Mouse (Mus musculus): ENCODE data around the gene Epn2. TPM values are rescaled to one million over a fixed set of nuclear protein-coding genes. Genes with fewer than 3 reads are reported as not detected.

Gene Epn2
- polyA plus RNA-seq, 1 experiment from 2014 or later: 56.5 TPM

DNA sequence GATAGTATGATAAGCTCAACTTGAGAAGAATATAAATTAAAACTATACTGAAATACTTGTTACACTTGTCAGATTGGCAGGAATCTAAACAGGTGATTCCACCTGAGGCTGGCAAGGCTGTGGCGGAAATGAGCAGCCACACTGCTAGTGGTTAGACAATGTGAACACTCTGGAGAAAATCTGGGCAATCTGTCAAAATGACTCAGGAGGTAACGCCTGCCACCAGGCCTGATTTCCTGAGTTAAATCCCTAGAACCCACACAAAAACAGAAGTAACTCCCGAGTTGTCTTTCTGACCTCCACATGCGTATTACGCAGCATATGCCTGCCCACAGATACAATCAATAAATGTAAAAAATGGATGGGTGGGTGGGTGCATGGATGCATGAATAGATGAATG is 17.1 kb downstream of the Epn2 start:
- no peak for ATAC-seq (ENCODE audit: low read depth)

GRCm38 (mm10) chr11:61559572-61559971 is 19.9 kb downstream of the Epn2 start:
- H3K27me3 ChIP-seq: no peaks in the 10 kb centered on the region
- H3K36me3 ChIP-seq: no peaks in the 10 kb centered on the region
- ATAC-seq (ENCODE audit: low read depth): no peak
- H3K27ac ChIP-seq (replicated peaks): no peak overlapping the region
- peaks cover 10% of the 10 kb centered on the region; the same call in 1 of the 2 replicates for H3K4me1 ChIP-seq (replicated peaks)
- H3K9me3 ChIP-seq: no peaks in the 10 kb centered on the region
- WGBS: 86% methylated on average over 5 of the region's 5 CpGs
- no peak overlapping the region for H3K9ac ChIP-seq
- H3K4me3 ChIP-seq: no peak overlapping the region
- H3K4me2 ChIP-seq: no peak overlapping the region

More for the DNA sequence above, 17.1 kb downstream of the Epn2 start:
- Histone ChIP-seq H3K4me3 (no peak overlapping the region), H3K4me1 (replicated peaks) (peaks cover 13% of the 10 kb centered on the region; the same call in 1 of the 2 replicates), H3K36me3 (no peaks in the 10 kb centered on the region), H3K27me3 (no peaks in the 10 kb centered on the region), H3K9ac (no peak overlapping the region), H3K9me3 (no peaks in the 10 kb centered on the region), H3K4me2 (no peak overlapping the region), H3K27ac (replicated peaks) (no peak overlapping the region)
- 76% methylated on average over 5 of the region's 5 CpGs for WGBS

DNA sequence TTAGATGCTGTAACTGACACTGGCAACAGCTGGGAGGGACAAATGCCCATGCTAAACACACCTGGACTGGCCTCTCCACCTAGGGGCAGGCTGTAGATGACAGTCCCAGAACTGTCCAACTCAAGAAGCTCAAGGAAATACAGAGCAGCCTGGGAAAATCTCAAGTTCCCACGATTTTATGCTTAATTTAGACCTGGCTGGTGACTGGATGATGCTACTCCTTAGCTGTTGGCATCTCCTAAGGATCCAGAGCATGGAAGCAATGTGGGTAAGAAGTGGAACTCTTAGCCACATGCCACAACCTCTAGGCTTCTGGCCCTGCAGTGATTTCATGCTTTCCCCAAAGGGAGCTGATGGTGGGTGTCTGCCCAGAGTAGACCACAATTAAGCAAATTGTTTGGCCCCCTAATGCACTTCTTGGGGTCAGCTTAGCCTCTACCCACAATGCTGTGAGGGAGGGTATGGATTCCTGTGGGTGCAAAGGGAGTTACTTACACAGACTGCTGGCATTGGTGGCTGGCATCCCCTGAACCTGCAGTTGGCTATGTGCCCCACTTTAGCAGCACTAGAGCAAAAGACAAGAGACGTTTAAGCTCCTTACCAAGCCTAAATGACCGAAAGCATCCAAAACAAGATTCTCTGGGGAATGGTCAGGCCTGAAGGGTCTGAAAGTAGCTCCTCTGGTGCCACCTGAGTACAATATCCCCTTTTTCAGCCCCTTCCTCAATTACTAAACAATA is 26.3 kb downstream of the Epn2 start:
- ATAC-seq (ENCODE audit: low read depth): no peak
- Histone ChIP-seq H3K9ac (no peak overlapping the region), H3K4me1 (replicated peaks) (peaks cover 16% of the 10 kb centered on the region; the same call in 1 of the 2 replicates), H3K4me3 (no peak overlapping the region), H3K27ac (replicated peaks) (no peak overlapping the region), H3K4me2 (no peak overlapping the region), H3K27me3 (no peaks in the 10 kb centered on the region), H3K36me3 (no peaks in the 10 kb centered on the region), H3K9me3 (no peaks in the 10 kb centered on the region)
- WGBS: 81% methylated on average over 3 of the region's 3 CpGs

DNA sequence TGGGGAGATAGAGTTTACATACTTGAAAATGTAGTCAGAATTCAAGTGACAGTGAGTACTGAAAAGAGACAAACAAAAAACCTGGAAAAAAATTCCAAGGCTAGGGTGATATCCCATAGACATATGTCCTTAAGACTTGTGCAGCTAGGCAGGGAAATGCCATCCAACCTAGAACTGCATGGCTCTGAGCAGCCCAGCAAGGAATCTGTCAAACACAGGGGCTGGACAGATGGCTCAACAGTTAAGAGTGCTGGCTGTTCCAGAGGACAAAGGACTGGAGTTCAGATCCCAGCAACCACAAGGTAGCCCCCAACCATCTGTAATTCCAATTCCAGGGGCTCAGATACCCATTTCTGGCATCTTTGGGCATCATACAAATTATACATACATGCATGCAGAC is 28.9 kb downstream of the Epn2 start:
- Histone ChIP-seq H3K27ac (replicated peaks) (no peak overlapping the region), H3K9me3 (no peaks in the 10 kb centered on the region), H3K4me1 (replicated peaks) (peaks cover 16% of the 10 kb centered on the region; the same call in 1 of the 2 replicates), H3K36me3 (peaks cover 15% of the 10 kb centered on the region), H3K4me2 (no peak overlapping the region), H3K27me3 (no peaks in the 10 kb centered on the region), H3K9ac (no peak overlapping the region), H3K4me3 (no peak overlapping the region)
- ATAC-seq (ENCODE audit: low read depth): no peak

- WGBS: 95% methylated on average over 4 of the region's 4 CpGs
- peaks cover 33% of the 10 kb centered on the region for H3K36me3 ChIP-seq
- no peak overlapping the region for H3K9ac ChIP-seq
- H3K27ac ChIP-seq (replicated peaks): no peak overlapping the region
- no peak overlapping the region for H3K4me2 ChIP-seq
- H3K4me1 ChIP-seq (replicated peaks): peaks cover 5% of the 10 kb centered on the region; the same call in 1 of the 2 replicates
- ATAC-seq (ENCODE audit: low read depth): no peak
- H3K27me3 ChIP-seq: no peaks in the 10 kb centered on the region
- no peaks in the 10 kb centered on the region for H3K9me3 ChIP-seq
- H3K4me3 ChIP-seq: no peak overlapping the region
Measured at GRCm38 (mm10) chr11:61547710-61548109, 31.8 kb downstream of the Epn2 start.

GRCm38 (mm10) chr11:61546452-61546851 is 33.0 kb downstream of the Epn2 start:
- H3K4me2 ChIP-seq: no peak overlapping the region
- no peaks in the 10 kb centered on the region for H3K9me3 ChIP-seq
- H3K27ac ChIP-seq (replicated peaks): no peak overlapping the region
- no peak overlapping the region for H3K4me3 ChIP-seq
- ATAC-seq (ENCODE audit: low read depth): no peak
- no peaks in the 10 kb centered on the region for H3K27me3 ChIP-seq
- peaks cover 33% of the 10 kb centered on the region for H3K36me3 ChIP-seq
- no peak overlapping the region for H3K9ac ChIP-seq
- 92% methylated on average over 10 of the region's 10 CpGs for WGBS
- no peaks in the 10 kb centered on the region for H3K4me1 ChIP-seq (replicated peaks)

DNA sequence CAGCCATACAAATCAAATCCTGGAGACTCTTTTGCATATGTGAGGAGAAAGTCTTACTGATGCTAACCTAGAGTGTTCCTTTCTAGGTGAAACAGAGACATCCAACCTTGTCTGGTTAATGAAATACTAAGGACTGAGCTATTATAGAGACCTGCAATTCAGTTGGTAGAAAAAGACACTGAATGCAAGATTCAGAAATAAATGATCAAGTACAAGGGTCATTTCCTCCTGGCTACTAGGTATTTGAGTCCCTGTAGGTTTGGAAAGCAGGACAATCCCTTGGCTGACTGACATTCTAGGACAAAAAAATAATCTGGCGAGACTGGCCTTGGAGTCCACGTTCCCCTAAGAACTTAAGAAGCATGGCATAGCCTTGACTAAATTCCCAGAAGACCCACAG is 33.9 kb downstream of the Epn2 start:
- no peak for ATAC-seq (ENCODE audit: low read depth)
- Histone ChIP-seq H3K9me3 (no peaks in the 10 kb centered on the region), H3K36me3 (peaks cover 38% of the 10 kb centered on the region), H3K27me3 (no peaks in the 10 kb centered on the region), H3K9ac (no peak overlapping the region), H3K27ac (replicated peaks) (no peak overlapping the region), H3K4me1 (replicated peaks) (no peaks in the 10 kb centered on the region), H3K4me2 (no peak overlapping the region), H3K4me3 (no peak overlapping the region)
- WGBS: 92% methylated on average over 2 of the region's 2 CpGs

DNA sequence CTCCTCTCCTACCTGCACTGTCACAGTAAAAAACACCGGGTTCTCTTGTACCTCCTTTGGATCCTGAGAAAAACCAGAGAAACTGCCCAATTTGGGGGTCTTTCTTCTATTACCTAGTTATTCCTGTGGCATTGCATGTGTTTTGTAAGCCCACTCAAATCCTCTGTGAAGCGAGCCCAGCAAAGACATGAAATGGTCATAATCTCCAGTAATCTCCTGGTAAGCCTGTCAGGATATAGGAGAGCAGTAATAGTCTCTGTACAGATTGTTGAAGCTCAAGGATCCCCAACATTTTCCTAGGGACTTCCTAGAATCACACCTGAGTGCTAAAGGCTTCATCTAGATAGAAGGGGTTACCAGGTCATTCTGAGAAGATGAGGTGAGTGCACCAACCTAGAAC is 38.4 kb downstream of the Epn2 start:
- H3K9me3 ChIP-seq: no peaks in the 10 kb centered on the region
- H3K9ac ChIP-seq: no peak overlapping the region
- no peak for ATAC-seq (ENCODE audit: low read depth)
- H3K4me3 ChIP-seq: no peak overlapping the region
- no peak overlapping the region for H3K27ac ChIP-seq (replicated peaks)
- no peaks in the 10 kb centered on the region for H3K4me1 ChIP-seq (replicated peaks)
- H3K36me3 ChIP-seq: peaks cover 38% of the 10 kb centered on the region
- no peak overlapping the region for H3K4me2 ChIP-seq
- WGBS: 91% methylated on average over 2 of the region's 2 CpGs
- H3K27me3 ChIP-seq: no peaks in the 10 kb centered on the region

GRCm38 (mm10) chr11:61540642-61541041 is 38.8 kb downstream of the Epn2 start:
- Histone ChIP-seq H3K27ac (replicated peaks) (no peak overlapping the region), H3K9me3 (no peaks in the 10 kb centered on the region), H3K4me2 (no peak overlapping the region), H3K4me1 (replicated peaks) (no peaks in the 10 kb centered on the region), H3K36me3 (peaks cover 34% of the 10 kb centered on the region), H3K9ac (no peak overlapping the region), H3K4me3 (no peak overlapping the region), H3K27me3 (no peaks in the 10 kb centered on the region)
- no peak for ATAC-seq (ENCODE audit: low read depth)
- WGBS: 93% methylated on average over 7 of the region's 7 CpGs

GRCm38 (mm10) chr11:61537362-61537761 is 42.1 kb downstream of the Epn2 start:
- Histone ChIP-seq H3K27ac (replicated peaks) (no peak overlapping the region), H3K4me1 (replicated peaks) (peaks cover 6% of the 10 kb centered on the region; the same call in 1 of the 2 replicates), H3K9me3 (no peaks in the 10 kb centered on the region), H3K4me2 (no peak overlapping the region), H3K27me3 (no peaks in the 10 kb centered on the region), H3K9ac (no peak overlapping the region), H3K4me3 (no peak overlapping the region), H3K36me3 (peaks cover 20% of the 10 kb centered on the region)
- no peak for ATAC-seq (ENCODE audit: low read depth)
- WGBS: 84% methylated on average over 3 of the region's 3 CpGs

GRCm38 (mm10) chr11:61536952-61537351 is 42.5 kb downstream of the Epn2 start:
- 84% methylated on average over 3 of the region's 3 CpGs for WGBS
- no peak overlapping the region for H3K27ac ChIP-seq (replicated peaks)
- no peak for ATAC-seq (ENCODE audit: low read depth)

GRCm38 (mm10) chr11:61535530-61535929 is 44.0 kb downstream of the Epn2 start:
- Histone ChIP-seq H3K27me3 (no peaks in the 10 kb centered on the region), H3K27ac (replicated peaks) (no peak overlapping the region), H3K4me1 (replicated peaks) (peaks cover 6% of the 10 kb centered on the region; the same call in 1 of the 2 replicates), H3K36me3 (peaks cover 18% of the 10 kb centered on the region; the same call in 1 of the 2 replicates), H3K4me3 (no peak overlapping the region), H3K4me2 (no peak overlapping the region), H3K9ac (no peak overlapping the region), H3K9me3 (no peaks in the 10 kb centered on the region)
- 46% methylated on average over 1 of the region's 1 CpGs for WGBS
- ATAC-seq (ENCODE audit: low read depth): no peak

More at GRCm38 (mm10) chr11:61536952-61537351, 42.5 kb downstream of the Epn2 start:
- Histone ChIP-seq H3K9ac (no peak overlapping the region), H3K4me1 (replicated peaks) (peaks cover 6% of the 10 kb centered on the region; the same call in 1 of the 2 replicates), H3K4me3 (no peak overlapping the region), H3K9me3 (no peaks in the 10 kb centered on the region), H3K27me3 (no peaks in the 10 kb centered on the region), H3K4me2 (no peak overlapping the region), H3K36me3 (peaks cover 22% of the 10 kb centered on the region)

- Histone ChIP-seq H3K27me3 (no peaks in the 10 kb centered on the region), H3K9me3 (no peaks in the 10 kb centered on the region), H3K4me3 (no peak overlapping the region), H3K36me3 (peaks cover 10% of the 10 kb centered on the region; the same call in 1 of the 2 replicates), H3K9ac (no peak overlapping the region), H3K27ac (replicated peaks) (no peak overlapping the region), H3K4me2 (no peak overlapping the region), H3K4me1 (replicated peaks) (peaks cover 23% of the 10 kb centered on the region)
- ATAC-seq (ENCODE audit: low read depth): no peak
- 54% methylated on average over 5 of the region's 5 CpGs for WGBS
Measured at GRCm38 (mm10) chr11:61533571-61533970, 45.9 kb downstream of the Epn2 start.

All from neural tube, embryonic 13.5 days (tissue).